Mouse (Mus musculus) midbrain, postnatal 0 days (tissue): ENCODE measurements around the gene Thrsp. TPM values are rescaled to one million over a fixed set of nuclear protein-coding genes. Genes with fewer than 3 reads are reported as not detected.
A peak's percentile ranks its signal among the peaks of the same experiment; 100 is the strongest.

Source experiments
- ATAC-seq: fragments of 200-750 bp; cut with Nextera tagmentation; 2 replicates; pipeline ENCODE4 v1.8.0; 2017; ENCODE audit warnings: moderate number of reproducible peaks, mild to moderate bottlenecking, moderate TSS enrichment, moderate library complexity; ENCODE audit not compliant: low FRiP score
- DNase-seq: peaks from one replicate; pipeline ENCODE4 v3.0.0-alpha.2; 2015; ENCODE audit warnings: low spot score
- H3K27ac ChIP-seq: fragments of 300-500 bp; sonication (generic); 2 replicates; pipeline ENCODE4 v1.5.1; 2014; ENCODE audit warnings: low read depth, mild to moderate bottlenecking, low read length, mixed read lengths
- H3K27me3 ChIP-seq: fragments of 300-500 bp; sonication (generic); 2 replicates; pipeline ENCODE4 v1.6.1; 2014; ENCODE audit warnings: low read length, control low read depth, mixed read lengths; ENCODE audit not compliant: insufficient read depth
- H3K36me3 ChIP-seq: fragments of 300-500 bp; sonication (generic); 2 replicates; pipeline ENCODE4 v1.6.1; 2014; ENCODE audit warnings: low read length, control low read depth, mixed read lengths; ENCODE audit not compliant: insufficient read depth
- H3K4me1 ChIP-seq: fragments of 300-500 bp; sonication (generic); 2 replicates; pipeline ENCODE4 v1.6.1; 2014; ENCODE audit warnings: mild to moderate bottlenecking, control low read depth, antibody characterized with exemption, low read length, mixed read lengths; ENCODE audit not compliant: insufficient read depth
- H3K4me2 ChIP-seq: fragments of 300-500 bp; sonication (generic); 2 replicates; pipeline ENCODE4 v1.6.1; 2014; ENCODE audit warnings: low read depth, mild to moderate bottlenecking, low read length, mixed read lengths; ENCODE audit not compliant: poor library complexity, severe bottlenecking
- H3K4me3 ChIP-seq: fragments of 300-500 bp; sonication (generic); 2 replicates; pipeline ENCODE4 v1.5.1; 2014; ENCODE audit warnings: low read depth, mild to moderate bottlenecking, low read length, moderate library complexity
- H3K9ac ChIP-seq: fragments of 300-500 bp; sonication (generic); replicated peaks from 2 replicates; pipeline ENCODE4 v1.6.1; 2014; ENCODE audit warnings: mild to moderate bottlenecking, low read length, moderate library complexity, mixed read lengths; ENCODE audit not compliant: poor library complexity, severe bottlenecking
- H3K9me3 ChIP-seq: fragments of 300-500 bp; sonication (generic); 2 replicates; pipeline ENCODE4 v1.6.1; 2016; ENCODE audit warnings: low read length, control low read depth
- CTCF ChIP-seq: IDR thresholded peaks from 2 replicates; pipeline ENCODE4 v1.5.1; 2016; ENCODE audit warnings: antibody characterized with exemption, mild to moderate bottlenecking
- WGBS: fragments of 180-500 bp; shearing (Covaris S2); extraction: QIAGEN DNeasy Blood & Tissue Kit; methylation state at CpG from one replicate; pipeline ENCODE4 v1.1.7; 2014; 5-methylcytosine and 5-hydroxymethylcytosine counted together
- polyA plus RNA-seq: library from polyadenylated mRNA; unstranded; fragments of >200 nt; fragmentation: Nextera tagmentation; extraction: Ambion mirVana; gene quantifications from 2 replicates; pipeline ENCODE4 v1.2.1, GENCODE M21; 2015
- total RNA-seq: library from RNA; depleted of rRNA; stranded (reverse); fragments of >200 nt; gene quantifications from 2 replicates; pipeline ENCODE4 v1.2.3, GENCODE M21; 2014

Gene Thrsp
- total and polyA plus RNA-seq, 2 experiments from 2014 or later = 1.6 to 1.7 TPM

DNA sequence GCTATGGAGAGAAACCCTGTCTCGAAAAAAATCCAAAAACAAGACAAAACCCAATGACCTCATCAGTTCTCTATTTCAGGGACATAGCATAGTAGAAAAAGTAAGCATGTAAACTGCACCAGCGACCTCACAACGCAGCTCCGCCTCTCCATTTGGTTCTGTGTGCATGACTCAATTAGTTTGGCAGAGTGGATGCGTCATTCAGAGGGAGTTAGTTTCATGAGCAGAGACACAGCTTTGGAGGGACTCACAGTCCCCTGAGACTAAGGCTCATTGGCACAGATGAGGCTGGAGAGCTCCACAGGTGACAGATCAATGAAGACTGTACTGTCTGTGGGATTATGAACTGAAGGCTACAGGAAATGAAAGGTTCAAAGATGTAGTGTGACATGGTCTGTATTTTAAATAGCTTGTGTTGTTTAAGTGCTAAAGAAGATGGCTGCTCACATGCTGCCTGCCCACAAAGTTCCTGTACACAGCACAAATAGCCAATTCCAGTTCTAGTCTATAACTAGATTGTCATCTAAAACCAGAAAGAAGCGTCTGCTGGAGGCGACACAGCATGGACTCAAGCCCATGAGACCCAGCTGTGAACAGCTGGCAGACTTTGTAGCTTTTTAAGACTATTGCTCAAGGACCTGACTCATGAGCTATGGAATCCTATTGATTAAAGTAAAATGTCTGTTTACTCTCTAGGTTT is 31.3 kb downstream of the Thrsp start:
- peak; percentile 5 for DNase-seq
- H3K9ac ChIP-seq = no peak overlapping the region
- no peak overlapping the region for H3K4me2 ChIP-seq
- no peaks in the 10 kb centered on the region for H3K9me3 ChIP-seq
- no peak overlapping the region for H3K4me3 ChIP-seq
- no peak for ATAC-seq
- no peak for TF ChIP-seq CTCF
- no peaks in the 10 kb centered on the region for H3K27me3 ChIP-seq
- peaks cover 35% of the 10 kb centered on the region for H3K36me3 ChIP-seq
- 87% methylated on average over 7 of the region's 7 CpGs for WGBS
- H3K27ac ChIP-seq = no peak overlapping the region
- H3K4me1 ChIP-seq = no peaks in the 10 kb centered on the region

DNA sequence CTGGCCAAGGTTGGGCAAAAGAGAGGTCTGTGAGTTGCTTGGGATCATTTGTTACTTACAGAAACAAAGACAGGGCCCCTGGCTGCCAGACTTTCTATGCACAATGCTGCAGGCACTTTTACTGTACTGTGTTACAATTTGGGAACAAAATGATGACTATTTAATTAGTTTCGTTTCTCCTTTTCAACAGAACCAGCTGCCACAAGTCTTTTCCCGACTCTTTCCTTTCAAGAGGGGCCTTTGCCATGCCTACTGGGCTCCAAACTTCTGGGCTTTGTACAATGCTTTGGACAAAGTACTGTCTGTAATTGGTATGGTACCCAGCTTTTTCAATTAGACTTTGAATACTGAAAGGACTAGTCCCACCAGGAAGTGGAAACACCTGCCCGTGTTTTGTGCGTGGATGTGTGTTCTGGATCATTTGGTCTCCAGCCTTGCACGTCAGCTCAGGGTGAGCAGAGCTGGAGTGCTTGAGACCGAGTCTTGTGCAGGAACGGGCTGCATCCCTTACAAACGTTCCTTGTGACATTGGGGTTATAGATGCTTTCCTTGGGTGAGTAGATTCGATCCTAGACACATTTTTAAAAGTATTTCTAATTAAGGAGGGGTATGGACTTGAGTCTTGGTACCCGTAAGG is 33.9 kb downstream of the Thrsp start:
- ATAC-seq (no peak), DNase-seq (no peak)
- H3K27me3 ChIP-seq = no peaks in the 10 kb centered on the region
- H3K27ac ChIP-seq = no peak overlapping the region
- TF ChIP-seq CTCF = no peak
- no peak overlapping the region for H3K4me2 ChIP-seq
- H3K9me3 ChIP-seq = no peaks in the 10 kb centered on the region
- 87% methylated on average over 10 of the region's 10 CpGs for WGBS
- H3K9ac ChIP-seq = no peak overlapping the region
- peaks cover 38% of the 10 kb centered on the region for H3K36me3 ChIP-seq
- no peaks in the 10 kb centered on the region for H3K4me1 ChIP-seq
- H3K4me3 ChIP-seq = no peak overlapping the region

DNA sequence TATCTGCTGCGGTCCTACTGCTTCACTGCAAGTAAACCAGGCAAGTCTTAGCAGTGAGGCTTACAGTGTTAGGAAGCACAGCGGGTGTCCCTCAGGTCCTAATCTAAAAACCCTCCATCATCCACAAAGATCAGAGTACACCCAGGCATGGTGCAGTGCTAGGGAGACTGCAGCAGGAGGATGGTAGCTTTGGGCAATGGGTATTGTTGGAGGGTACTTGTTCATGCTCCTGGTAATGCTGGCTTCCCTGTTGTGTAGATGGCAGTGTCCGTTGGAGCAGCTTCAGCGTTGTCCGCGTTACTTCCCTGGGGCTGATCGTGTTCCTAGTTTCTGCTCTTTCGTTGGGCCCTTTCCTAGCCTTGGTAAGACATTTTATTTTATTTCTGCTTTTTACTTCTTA is 34.9 kb downstream of the Thrsp start:
- DNase-seq (no peak), ATAC-seq (no peak)
- peaks cover 41% of the 10 kb centered on the region for H3K36me3 ChIP-seq
- no peaks in the 10 kb centered on the region for H3K4me1 ChIP-seq
- H3K27ac ChIP-seq = no peak overlapping the region
- H3K27me3 ChIP-seq = no peaks in the 10 kb centered on the region
- H3K4me3 ChIP-seq = no peak overlapping the region
- TF ChIP-seq CTCF = no peak
- H3K9ac ChIP-seq = no peak overlapping the region
- WGBS = 97% methylated on average over 8 of the region's 8 CpGs
- no peaks in the 10 kb centered on the region for H3K9me3 ChIP-seq
- no peak overlapping the region for H3K4me2 ChIP-seq

DNA sequence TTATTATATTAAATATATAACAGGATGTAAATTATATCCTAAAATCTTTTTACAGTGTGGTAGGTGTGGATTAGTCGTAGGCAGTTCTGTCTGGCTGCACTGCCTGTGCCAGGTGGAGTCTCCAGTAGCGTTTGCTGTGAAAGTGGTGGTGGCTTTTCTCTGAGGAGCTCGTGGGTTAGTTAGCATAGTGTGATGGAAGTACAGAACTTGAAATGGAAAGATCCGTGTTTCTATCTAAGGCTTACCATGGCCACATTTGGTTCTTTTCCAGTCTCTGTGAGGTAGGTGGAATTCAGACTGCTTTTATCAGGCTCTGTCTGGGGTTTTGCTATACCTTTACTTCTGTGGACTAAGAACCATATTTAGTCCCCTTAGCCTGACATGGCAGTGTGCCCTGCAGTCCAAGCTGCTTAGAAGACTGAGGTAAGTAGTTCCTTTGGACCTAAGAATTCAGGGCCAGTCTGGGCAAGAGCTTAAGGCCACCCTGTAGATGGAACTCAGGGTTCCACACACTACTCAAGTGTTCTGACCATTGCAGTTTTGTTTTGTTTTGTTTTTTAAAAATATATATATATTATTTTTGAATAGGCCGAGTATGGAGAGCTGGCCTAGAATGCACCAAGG is 36.9 kb downstream of the Thrsp start:
- Histone ChIP-seq H3K4me3 (no peak overlapping the region), H3K27me3 (no peaks in the 10 kb centered on the region), H3K9me3 (no peaks in the 10 kb centered on the region), H3K4me1 (no peaks in the 10 kb centered on the region), H3K36me3 (peaks cover 37% of the 10 kb centered on the region), H3K27ac (no peak overlapping the region), H3K9ac (no peak overlapping the region), H3K4me2 (no peak overlapping the region)
- ATAC-seq (no peak), DNase-seq (no peak)
- 96% methylated on average over 5 of the region's 5 CpGs for WGBS
- TF ChIP-seq CTCF = no peak

DNA sequence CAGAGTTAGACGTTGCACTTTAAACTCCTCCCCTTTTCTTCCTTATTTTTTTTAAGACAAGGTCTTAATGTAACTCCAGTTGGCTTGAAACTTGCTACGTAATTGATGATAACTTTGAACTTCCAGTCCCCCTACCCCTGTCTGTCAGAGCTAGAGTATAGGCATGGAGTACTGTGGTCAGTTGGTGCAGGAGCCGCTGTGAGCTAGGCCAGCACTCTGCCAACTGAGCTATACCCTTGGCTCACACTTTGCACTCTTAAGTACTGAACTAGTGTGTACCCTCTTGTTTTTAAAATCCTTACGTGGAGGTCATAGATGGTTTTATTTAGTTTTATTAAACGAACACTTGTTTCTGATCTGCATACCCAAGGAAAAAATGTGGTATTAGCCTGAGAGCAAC is 38.2 kb downstream of the Thrsp start:
- no peak for ATAC-seq
- Histone ChIP-seq H3K4me1 (no peaks in the 10 kb centered on the region), H3K27me3 (no peaks in the 10 kb centered on the region), H3K27ac (no peak overlapping the region), H3K9ac (no peak overlapping the region), H3K4me2 (no peak overlapping the region), H3K9me3 (no peaks in the 10 kb centered on the region), H3K36me3 (peaks cover 30% of the 10 kb centered on the region), H3K4me3 (no peak overlapping the region)
- DNase-seq = no peak
- TF ChIP-seq CTCF = no peak
- WGBS = 95% methylated on average over 5 of the region's 5 CpGs

DNA sequence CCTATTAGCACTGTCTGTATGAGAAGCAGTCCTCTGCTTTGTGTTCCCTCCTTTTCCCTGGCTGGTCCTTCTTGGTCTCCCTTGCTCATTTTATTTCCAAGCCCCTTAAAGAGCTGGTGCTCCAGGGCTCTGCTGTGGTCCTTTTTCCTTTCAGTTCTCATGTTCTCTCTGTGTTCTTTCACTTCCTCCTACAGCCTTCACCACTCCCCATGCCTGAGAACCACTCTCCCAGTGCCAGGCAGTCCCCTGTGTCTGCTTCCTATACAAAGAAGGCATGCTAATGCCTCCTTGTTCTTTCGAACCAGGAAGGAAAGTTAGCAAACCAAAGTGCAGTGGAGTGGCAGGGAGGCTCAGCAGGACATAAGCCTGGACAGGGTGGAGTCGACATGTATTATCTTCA is 41.6 kb downstream of the Thrsp start:
- 74% methylated on average over 2 of the region's 2 CpGs for WGBS
- no peak for DNase-seq
- no peak for TF ChIP-seq CTCF
- Histone ChIP-seq H3K36me3 (peaks cover 10% of the 10 kb centered on the region; the same call in 1 of the 2 replicates), H3K4me2 (no peak overlapping the region), H3K27ac (no peak overlapping the region), H3K4me1 (peaks cover 3% of the 10 kb centered on the region; the same call in 1 of the 2 replicates), H3K4me3 (no peak overlapping the region), H3K9ac (no peak overlapping the region), H3K9me3 (no peaks in the 10 kb centered on the region), H3K27me3 (no peaks in the 10 kb centered on the region)
- no peak for ATAC-seq
